Mouse (Mus musculus): ENCODE results near the gene Zbtb48.
A peak's percentile ranks its signal among the peaks of the same experiment; 100 is the strongest.

Zbtb48 gene

GRCm38 (mm10) chr4:152026751-152027508, 541 bp downstream of the Zbtb48 start:
- Histone ChIP-seq H3K9me3 (ENCODE audit: low read length) (no peaks in the 10 kb centered on the region), H3K4me3 (replicated peaks; ENCODE audit: low read length) (peak overlapping the region; percentile 96), H3K27me3 (ENCODE audit: insufficient read depth, low read length) (peaks cover 7% of the 10 kb centered on the region), H3K4me1 (replicated peaks; ENCODE audit: low read depth, low read length) (peaks cover 80% of the 10 kb centered on the region), H3K36me3 (ENCODE audit: insufficient read depth, low read length) (peaks cover 52% of the 10 kb centered on the region)
- TF ChIP-seq CTCF (conservative IDR thresholded peaks at IDR 0.05; ENCODE audit: low read length) (no peak), NANOG (IDR thresholded peaks at IDR 0.05; ENCODE audit: borderline replicate concordance, low read length) (no peak), POU5F1 (IDR thresholded peaks at IDR 0.05; ENCODE audit: borderline replicate concordance, low read length) (no peak)

- Histone ChIP-seq H3K36me3 (ENCODE audit: insufficient read depth, low read length) (peaks cover 72% of the 10 kb centered on the region), H3K9me3 (ENCODE audit: low read length) (no peaks in the 10 kb centered on the region), H3K27me3 (ENCODE audit: insufficient read depth, low read length) (no peaks in the 10 kb centered on the region), H3K4me1 (replicated peaks; ENCODE audit: low read depth, low read length) (peaks cover 84% of the 10 kb centered on the region), H3K4me3 (replicated peaks; ENCODE audit: low read length) (no peak overlapping the region)
- no peak for TF ChIP-seq POU5F1 (IDR thresholded peaks at IDR 0.05; ENCODE audit: borderline replicate concordance, low read length)
- TF ChIP-seq NANOG (IDR thresholded peaks at IDR 0.05; ENCODE audit: borderline replicate concordance, low read length): no peak
- no peak for TF ChIP-seq CTCF (conservative IDR thresholded peaks at IDR 0.05; ENCODE audit: low read length)
Measured at GRCm38 (mm10) chr4:152024525-152024924, 2.9 kb downstream of the Zbtb48 start.

GRCm38 (mm10) chr4:152022506-152022905, 5.0 kb downstream of the Zbtb48 start:
- TF ChIP-seq POU5F1 (IDR thresholded peaks at IDR 0.05; ENCODE audit: borderline replicate concordance, low read length): no peak
- TF ChIP-seq NANOG (IDR thresholded peaks at IDR 0.05; ENCODE audit: borderline replicate concordance, low read length): no peak
- TF ChIP-seq CTCF (conservative IDR thresholded peaks at IDR 0.05; ENCODE audit: low read length): no peak

GRCm38 (mm10) chr4:152021568-152022097, 5.8 kb downstream of the Zbtb48 start:
- Histone ChIP-seq H3K9me3 (ENCODE audit: low read length) (no peaks in the 10 kb centered on the region), H3K4me3 (replicated peaks; ENCODE audit: low read length) (no peak overlapping the region), H3K4me1 (replicated peaks; ENCODE audit: low read depth, low read length) (peaks cover 80% of the 10 kb centered on the region), H3K27me3 (ENCODE audit: insufficient read depth, low read length) (no peaks in the 10 kb centered on the region), H3K36me3 (ENCODE audit: insufficient read depth, low read length) (peaks cover 99% of the 10 kb centered on the region)
- TF ChIP-seq POU5F1 (IDR thresholded peaks at IDR 0.05; ENCODE audit: borderline replicate concordance, low read length): no peak

More at GRCm38 (mm10) chr4:152022506-152022905, 5.0 kb downstream of the Zbtb48 start:
- Histone ChIP-seq H3K36me3 (ENCODE audit: insufficient read depth, low read length) (peaks cover 92% of the 10 kb centered on the region), H3K4me3 (replicated peaks; ENCODE audit: low read length) (no peak overlapping the region), H3K27me3 (ENCODE audit: insufficient read depth, low read length) (no peaks in the 10 kb centered on the region), H3K4me1 (replicated peaks; ENCODE audit: low read depth, low read length) (peaks cover 81% of the 10 kb centered on the region), H3K9me3 (ENCODE audit: low read length) (no peaks in the 10 kb centered on the region)

GRCm38 (mm10) chr4:152020024-152020423, 7.4 kb downstream of the Zbtb48 start:
- no peaks in the 10 kb centered on the region for H3K27me3 ChIP-seq (ENCODE audit: insufficient read depth, low read length)
- 0 out of 2 replicates have a peak overlapping the region, but pooled peaks have one; percentile 4 for H3K4me3 ChIP-seq (replicated peaks; ENCODE audit: low read length)
- TF ChIP-seq POU5F1 (IDR thresholded peaks at IDR 0.05; ENCODE audit: borderline replicate concordance, low read length): no peak
- TF ChIP-seq NANOG (IDR thresholded peaks at IDR 0.05; ENCODE audit: borderline replicate concordance, low read length): no peak
- no peak for TF ChIP-seq CTCF (conservative IDR thresholded peaks at IDR 0.05; ENCODE audit: low read length)
- H3K36me3 ChIP-seq (ENCODE audit: insufficient read depth, low read length): peaks cover 99% of the 10 kb centered on the region
- H3K9me3 ChIP-seq (ENCODE audit: low read length): no peaks in the 10 kb centered on the region
- H3K4me1 ChIP-seq (replicated peaks; ENCODE audit: low read depth, low read length): peaks cover 78% of the 10 kb centered on the region

- H3K36me3 ChIP-seq (ENCODE audit: insufficient read depth, low read length): peaks cover 99% of the 10 kb centered on the region
- H3K27me3 ChIP-seq (ENCODE audit: insufficient read depth, low read length): no peaks in the 10 kb centered on the region
- H3K9me3 ChIP-seq (ENCODE audit: low read length): no peaks in the 10 kb centered on the region
- H3K4me3 ChIP-seq (replicated peaks; ENCODE audit: low read length): no peak overlapping the region
- peaks cover 77% of the 10 kb centered on the region for H3K4me1 ChIP-seq (replicated peaks; ENCODE audit: low read depth, low read length)
- TF ChIP-seq CTCF (conservative IDR thresholded peaks at IDR 0.05; ENCODE audit: low read length) (no peak), POU5F1 (IDR thresholded peaks at IDR 0.05; ENCODE audit: borderline replicate concordance, low read length) (no peak), NANOG (IDR thresholded peaks at IDR 0.05; ENCODE audit: borderline replicate concordance, low read length) (no peak)
Measured at GRCm38 (mm10) chr4:152019073-152019472, 8.4 kb downstream of the Zbtb48 start.

- H3K4me1 ChIP-seq (replicated peaks; ENCODE audit: low read depth, low read length): peaks cover 75% of the 10 kb centered on the region
- peaks cover 81% of the 10 kb centered on the region for H3K36me3 ChIP-seq (ENCODE audit: insufficient read depth, low read length)
- H3K27me3 ChIP-seq (ENCODE audit: insufficient read depth, low read length): peaks cover 4% of the 10 kb centered on the region
- no peak overlapping the region for H3K4me3 ChIP-seq (replicated peaks; ENCODE audit: low read length)
- no peak for TF ChIP-seq POU5F1 (IDR thresholded peaks at IDR 0.05; ENCODE audit: borderline replicate concordance, low read length)
- TF ChIP-seq NANOG (IDR thresholded peaks at IDR 0.05; ENCODE audit: borderline replicate concordance, low read length): no peak
- no peak for TF ChIP-seq CTCF (conservative IDR thresholded peaks at IDR 0.05; ENCODE audit: low read length)
- no peaks in the 10 kb centered on the region for H3K9me3 ChIP-seq (ENCODE audit: low read length)
Measured at GRCm38 (mm10) chr4:152013036-152013813, 14.2 kb downstream of the Zbtb48 start.

GRCm38 (mm10) chr4:152012109-152012508, 15.4 kb downstream of the Zbtb48 start:
- Histone ChIP-seq H3K9me3 (ENCODE audit: low read length) (no peaks in the 10 kb centered on the region), H3K4me1 (replicated peaks; ENCODE audit: low read depth, low read length) (peaks cover 81% of the 10 kb centered on the region), H3K27me3 (ENCODE audit: insufficient read depth, low read length) (peaks cover 15% of the 10 kb centered on the region), H3K4me3 (replicated peaks; ENCODE audit: low read length) (0 out of 2 replicates have a peak overlapping the region, but pooled peaks have one; percentile 96), H3K36me3 (ENCODE audit: insufficient read depth, low read length) (peaks cover 70% of the 10 kb centered on the region)
- TF ChIP-seq NANOG (IDR thresholded peaks at IDR 0.05; ENCODE audit: borderline replicate concordance, low read length): no peak
- no peak for TF ChIP-seq POU5F1 (IDR thresholded peaks at IDR 0.05; ENCODE audit: borderline replicate concordance, low read length)
- TF ChIP-seq CTCF (conservative IDR thresholded peaks at IDR 0.05; ENCODE audit: low read length): no peak
